Mouse (Mus musculus) skeletal muscle tissue, adult 2 months (tissue): ENCODE results near the gene Ctdspl.

ENCODE experiments used
- DNase-seq: peaks from one replicate; pipeline ENCODE4 v3.0.0-alpha.2; 2012; ENCODE audit warnings: low read depth, low spot score

Ctdspl gene

GRCm38 (mm10) chr9:119027337-119027736 lies 101.1 kb downstream of the Ctdspl start:
- DNase-seq: no peak

- no peak for DNase-seq
These were observed 102.3 kb downstream of the Ctdspl start for GRCm38 (mm10) chr9:119028226-119029195.

- DNase-seq: peak; percentile 46
These were observed 103.3 kb downstream of the Ctdspl start for GRCm38 (mm10) chr9:119029568-119029967.

- DNase-seq: no peak
These were observed 104.8 kb downstream of the Ctdspl start for GRCm38 (mm10) chr9:119031038-119031437.

DNA sequence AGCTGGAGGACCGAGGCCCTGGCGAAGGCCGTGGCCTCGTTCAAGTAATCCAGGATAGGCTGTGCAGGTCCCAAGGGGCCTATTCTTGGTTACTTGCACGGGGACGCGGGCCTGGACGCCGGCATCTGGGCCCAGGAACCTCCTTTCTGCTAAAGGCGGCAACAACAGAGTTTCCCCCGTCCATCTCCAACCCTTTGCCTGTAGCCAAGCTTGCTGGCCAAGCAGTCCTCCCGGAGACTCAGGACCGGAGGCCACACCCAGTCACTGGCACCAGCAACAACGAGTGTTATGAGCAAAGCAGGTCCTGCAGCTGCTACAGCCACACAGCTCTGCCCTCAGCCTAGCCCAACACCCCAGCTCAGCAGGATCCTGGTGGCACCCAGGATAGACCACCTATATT lies 105.5 kb downstream of the Ctdspl start:
- peak; percentile 77 for DNase-seq

DNA sequence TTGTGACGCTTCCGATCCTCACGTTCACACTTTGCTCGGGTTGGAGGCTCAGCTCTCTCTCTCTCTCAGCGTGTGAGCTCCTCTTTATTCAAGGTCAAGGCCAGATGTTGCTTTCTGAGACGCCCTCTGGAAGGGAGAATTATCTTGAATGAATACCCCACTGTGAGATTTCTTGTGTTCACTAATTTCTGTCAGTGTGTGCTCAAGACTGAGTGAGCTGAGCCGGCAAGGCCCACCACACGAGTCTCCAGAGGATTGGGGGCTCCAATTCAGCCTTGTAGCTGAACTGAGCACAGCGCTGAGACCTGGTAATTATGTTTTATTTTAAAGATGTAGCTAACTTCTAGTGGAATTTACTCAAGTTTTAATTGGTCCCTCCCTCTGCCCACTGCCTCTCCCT lies 106.3 kb downstream of the Ctdspl start:
- no peak for DNase-seq

- no peak for DNase-seq
These were observed 107.1 kb downstream of the Ctdspl start for GRCm38 (mm10) chr9:119033111-119033921.

- DNase-seq: no peak
These were observed 107.8 kb downstream of the Ctdspl start for GRCm38 (mm10) chr9:119034069-119034468.

- DNase-seq: no peak
These were observed 108.7 kb downstream of the Ctdspl start for GRCm38 (mm10) chr9:119034676-119035665.

DNA sequence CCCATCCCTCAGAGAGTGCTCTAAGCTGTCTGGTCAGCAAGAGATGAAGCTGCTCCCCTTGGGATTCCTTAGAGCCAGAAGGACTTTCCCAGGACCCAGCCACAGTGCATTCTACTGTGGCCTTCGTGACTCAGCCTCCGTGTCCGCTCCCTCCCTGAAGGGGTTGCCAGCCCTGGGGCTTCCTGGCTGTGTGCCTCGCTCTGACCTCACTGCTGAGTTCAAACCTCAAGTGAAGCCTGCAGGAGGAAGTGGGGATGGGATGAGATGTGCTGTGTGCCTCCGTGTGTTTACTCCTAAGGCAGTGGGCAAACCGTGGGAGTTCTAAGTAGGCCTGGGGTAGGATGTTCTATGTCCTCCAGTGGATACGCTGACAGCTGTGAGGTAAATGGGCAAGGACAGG lies 109.6 kb downstream of the Ctdspl start:
- DNase-seq: peak; percentile 74

GRCm38 (mm10) chr9:119037076-119037730 lies 111.0 kb downstream of the Ctdspl start:
- DNase-seq: no peak

DNA sequence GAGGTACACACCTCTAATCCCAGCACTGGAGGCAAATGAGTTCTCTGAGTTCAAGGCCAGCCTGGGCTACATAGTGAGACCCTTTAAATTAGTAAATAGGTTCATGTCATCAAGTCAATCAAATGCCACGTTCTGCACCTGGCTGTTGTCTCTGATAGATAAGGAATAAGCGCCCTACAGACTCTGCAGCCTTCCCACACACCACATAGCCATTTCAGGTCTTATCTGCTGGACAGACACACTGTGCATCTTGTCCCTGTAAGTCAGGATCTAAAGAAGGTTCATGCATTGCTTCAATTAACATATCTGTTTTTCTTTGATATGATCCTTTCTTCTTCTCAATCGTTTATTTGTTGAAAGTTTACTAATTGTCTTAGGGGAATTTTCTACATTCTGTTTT lies 112.3 kb downstream of the Ctdspl start:
- DNase-seq: no peak

GRCm38 (mm10) chr9:119040101-119040775 lies 114.0 kb downstream of the Ctdspl start:
- no peak for DNase-seq

- no peak for DNase-seq
These were observed 122.1 kb downstream of the Ctdspl start for GRCm38 (mm10) chr9:119048182-119048903.

GRCm38 (mm10) chr9:119051158-119051557 lies 124.9 kb downstream of the Ctdspl start:
- no peak for DNase-seq

DNA sequence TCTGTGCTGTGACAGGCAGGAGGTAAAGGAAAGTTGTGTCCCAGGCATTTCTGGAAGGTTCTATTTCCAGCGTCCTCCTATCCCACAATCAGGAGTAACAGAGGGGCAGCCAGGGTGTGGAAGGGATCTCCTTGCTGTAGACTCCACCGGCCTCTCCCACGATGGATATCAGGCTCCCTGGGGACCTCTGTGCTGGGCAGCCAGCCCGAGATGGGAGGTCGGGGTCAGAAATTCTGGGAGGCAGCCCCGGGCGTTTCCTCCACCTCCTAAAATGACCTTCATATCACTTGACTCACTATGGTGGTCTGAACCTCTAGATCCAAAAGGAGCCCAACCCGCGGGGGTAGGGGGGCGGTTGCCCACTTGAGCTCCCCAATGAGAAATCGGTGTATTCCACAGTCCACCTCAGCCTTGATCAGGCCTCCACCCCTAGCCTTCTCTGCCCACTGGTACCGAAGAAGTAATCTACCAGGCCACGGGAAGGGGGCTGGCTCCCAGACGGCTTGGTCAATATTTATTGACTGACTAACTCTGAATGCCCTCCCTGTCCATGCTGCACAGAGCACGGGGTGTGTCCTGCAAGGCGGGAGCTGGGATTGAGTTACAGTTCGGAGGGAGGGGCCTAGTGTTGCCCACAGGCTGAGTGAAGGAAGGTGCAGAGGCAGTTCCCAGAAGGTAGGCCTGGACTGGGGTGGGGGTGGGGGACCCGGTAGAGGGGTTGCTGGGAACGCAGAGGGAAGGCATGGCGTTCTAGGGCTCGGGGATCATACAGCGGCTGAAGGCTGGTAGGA lies 126.1 kb downstream of the Ctdspl start, which contains the start of gene Vill:
Gene Vill, plus strand, starts transcription at position 625 of the 791 bp plus-strand sequence.
- DNase-seq: no peak

DNA sequence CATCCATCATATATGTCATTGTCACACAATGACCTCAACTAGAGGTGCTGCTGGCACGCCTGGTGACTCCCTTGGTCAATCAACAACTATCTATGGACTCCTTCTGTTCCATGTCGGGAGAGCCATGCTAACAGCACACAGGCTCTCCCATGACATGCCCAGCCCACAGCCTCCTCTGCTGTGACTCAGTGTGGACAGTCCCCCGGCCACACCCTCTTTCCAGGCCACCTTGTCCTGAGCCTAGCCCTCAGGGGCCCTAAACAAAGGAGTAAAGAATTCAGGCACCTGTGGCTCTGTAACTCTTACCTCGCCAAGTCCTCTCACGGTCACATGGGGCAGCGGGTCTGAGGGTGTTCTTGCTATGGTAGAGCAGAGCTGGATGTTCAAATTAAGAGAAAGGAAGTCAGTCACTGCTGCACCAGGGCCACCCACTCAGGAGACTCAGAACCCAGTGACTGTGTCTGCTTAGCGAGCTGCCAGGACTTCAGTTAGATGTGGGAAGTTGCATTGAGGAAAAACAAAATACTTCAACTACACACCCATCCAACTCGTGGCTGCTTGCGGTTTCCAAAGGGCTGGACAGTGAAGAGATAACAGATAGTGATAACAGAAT lies 127.8 kb downstream of the Ctdspl start:
- no peak for DNase-seq

- DNase-seq: no peak
These were observed 129.1 kb downstream of the Ctdspl start for GRCm38 (mm10) chr9:119055336-119055735.
